20 mouse cellular contexts compared by ENCODE assay signal in genomic region chr5:132248069-132248468, GRCm38 (mm10).
DNase-seq lines count a peak whose midpoint lies in the region; ATAC-seq and TF ChIP-seq lines count a peak whose summit lies in the region.
"Had no signal": no experiment of that assay in that cellular context is flagged by ENCODE, and none has a peak within 500 bp of the region (broad histone marks: within the 10 kb centered on the region; RNA-seq: fewer than 3 reads in every experiment).

No protein-coding gene starts in this region.

- H3K36me3 ChIP-seq in liver, postnatal 0 days (replicated peaks; ENCODE audit: insufficient read depth, low read length) = no peaks in the 10 kb centered on the region
- H3K36me3 ChIP-seq in neural tube, embryonic 11.5 days (ENCODE audit: control insufficient read depth, insufficient read depth, low read length) = no peaks in the 10 kb centered on the region
- no peaks in the 10 kb centered on the region for H3K36me3 ChIP-seq in neural tube, embryonic 15.5 days
- H3K36me3 ChIP-seq: embryonic facial prominence, embryonic 12.5 days; heart, embryonic 12.5 days had no signal

- H3K4me2 ChIP-seq in liver, postnatal 0 days (ENCODE audit: low read depth, low read length) = no peak overlapping the region
- H3K4me2 ChIP-seq in neural tube, embryonic 11.5 days (ENCODE audit: low read depth) = no peak overlapping the region
- H3K4me2 ChIP-seq in neural tube, embryonic 15.5 days = no peak overlapping the region
- H3K4me2 ChIP-seq: embryonic facial prominence, embryonic 12.5 days; forebrain, embryonic 13.5 days; heart, embryonic 12.5 days had no signal

- WGBS in liver, postnatal 0 days (ENCODE audit: insufficient replicate concordance) = 57% methylated on average over 7 of the region's 7 CpGs
- WGBS in neural tube, embryonic 11.5 days = 64% methylated on average over 7 of the region's 7 CpGs
- 56% methylated on average over 7 of the region's 7 CpGs for WGBS in neural tube, embryonic 15.5 days

- DNase-seq in heart, adult 11 months = peak; percentile 79
- no peak for DNase-seq in heart, postnatal 4 days
- DNase-seq in liver, postnatal 0 days = no peak
- no peak for DNase-seq in liver
- peak; percentile 28 for DNase-seq in neural tube, embryonic 11.5 days (ENCODE audit: low spot score)
- peak; percentile 68 for DNase-seq in fat pad, adult 2 months (ENCODE audit: extremely low read depth, low read depth, low spot score)
- no peak for DNase-seq in kidney, postnatal 25 days
- DNase-seq: adrenal gland, adult 2 months; adrenal gland, postnatal 25 days; cerebellum, adult 11 months; cerebellum, adult 8-10 months; cerebellum, postnatal 25 days; gastrocnemius, postnatal 10 days had no signal

- H3K9ac ChIP-seq in liver, postnatal 0 days (replicated peaks) = no peak overlapping the region
- H3K9ac ChIP-seq in neural tube, embryonic 11.5 days (ENCODE audit: low read length) = no peak overlapping the region
- H3K9ac ChIP-seq in neural tube, embryonic 15.5 days (replicated peaks) = no peak overlapping the region
- H3K9ac ChIP-seq: embryonic facial prominence, embryonic 12.5 days; forebrain, embryonic 13.5 days; heart, embryonic 12.5 days had no signal

- ATAC-seq in liver, postnatal 0 days = peak; percentile 49
- no peak for ATAC-seq in neural tube, embryonic 11.5 days (ENCODE audit: insufficient read depth, low FRiP score, low TSS enrichment)
- no peak for ATAC-seq in neural tube, embryonic 15.5 days (ENCODE audit: low FRiP score)
- ATAC-seq: activated CD4-positive, CD25-positive, alpha-beta regulatory T cell, adult 4 months; forebrain, embryonic 13.5 days; Patski had no signal

- no peak overlapping the region for H3K4me3 ChIP-seq in liver, postnatal 0 days (ENCODE audit: low read depth, low read length)
- no peak overlapping the region for H3K4me3 ChIP-seq in neural tube, embryonic 11.5 days (ENCODE audit: low read depth, low read length)
- H3K4me3 ChIP-seq in neural tube, embryonic 15.5 days (replicated peaks) = no peak overlapping the region
- H3K4me3 ChIP-seq: embryonic facial prominence, embryonic 12.5 days; forebrain, embryonic 13.5 days; heart, embryonic 12.5 days had no signal

- TF ChIP-seq EP300 in liver, postnatal 0 days (IDR thresholded peaks at IDR 0.05; ENCODE audit: low read depth) = no peak

- no peaks in the 10 kb centered on the region for H3K27me3 ChIP-seq in liver, postnatal 0 days (ENCODE audit: insufficient read depth, low read length)
- H3K27me3 ChIP-seq in neural tube, embryonic 11.5 days (ENCODE audit: control insufficient read depth, insufficient read depth, low read length) = no peaks in the 10 kb centered on the region
- no peaks in the 10 kb centered on the region for H3K27me3 ChIP-seq in neural tube, embryonic 15.5 days (replicated peaks)
- H3K27me3 ChIP-seq: CH12.LX; embryonic facial prominence, embryonic 12.5 days; forebrain, embryonic 13.5 days; heart, embryonic 12.5 days had no signal

- no peaks in the 10 kb centered on the region for H3K9me3 ChIP-seq in liver, postnatal 0 days (ENCODE audit: low read length)
- no peaks in the 10 kb centered on the region for H3K9me3 ChIP-seq in neural tube, embryonic 11.5 days (ENCODE audit: control insufficient read depth, low read length)
- no peaks in the 10 kb centered on the region for H3K9me3 ChIP-seq in neural tube, embryonic 15.5 days (replicated peaks)
- H3K9me3 ChIP-seq: embryonic facial prominence, embryonic 12.5 days; forebrain, embryonic 13.5 days; heart, embryonic 12.5 days had no signal

- no peak for TF ChIP-seq CTCF in liver, postnatal 0 days (IDR thresholded peaks at IDR 0.05; ENCODE audit: low read depth)

- no peak overlapping the region for H3K27ac ChIP-seq in liver, postnatal 0 days (ENCODE audit: low read depth)
- H3K27ac ChIP-seq in neural tube, embryonic 11.5 days (ENCODE audit: low read depth, low read length) = no peak overlapping the region
- H3K27ac ChIP-seq in neural tube, embryonic 15.5 days (replicated peaks) = no peak overlapping the region
- H3K27ac ChIP-seq: embryonic facial prominence, embryonic 12.5 days; forebrain, embryonic 13.5 days had no signal

- no peaks in the 10 kb centered on the region for H3K4me1 ChIP-seq in liver, postnatal 0 days (ENCODE audit: insufficient read depth)
- H3K4me1 ChIP-seq in neural tube, embryonic 11.5 days (ENCODE audit: control insufficient read depth, insufficient read depth, low read length) = no peaks in the 10 kb centered on the region
- H3K4me1 ChIP-seq in neural tube, embryonic 15.5 days = peaks cover 14% of the 10 kb centered on the region

Comparison
In these comparisons a context has a peak if more than half of its experiments do, and no peak if none do; other contexts are left out.
1. DNase-seq: peak in heart, adult 11 months (single experiment), neural tube, embryonic 11.5 days (single experiment) and fat pad, adult 2 months (single experiment); none in heart, postnatal 4 days (single experiment), liver, postnatal 0 days (single experiment), liver (single experiment) and kidney, postnatal 25 days (0 of 2).